Mouse (Mus musculus): ENCODE data around the gene Ccdc137. TPM values are rescaled to one million over a fixed set of nuclear protein-coding genes. Genes with fewer than 3 reads are reported as not detected.
A peak's percentile ranks its signal among the peaks of the same experiment; 100 is the strongest.
"Not testable (repeated sequence)": the region's sequence is repeated elsewhere in the genome, so short reads cannot be mapped to it uniquely, and the experiment has no call there.

Gene Ccdc137
- 27.9 and 28.1 TPM in 2 replicates for polyA plus RNA-seq (2015; fragmentation: Nextera tagmentation; extraction: Ambion mirVana)

DNA sequence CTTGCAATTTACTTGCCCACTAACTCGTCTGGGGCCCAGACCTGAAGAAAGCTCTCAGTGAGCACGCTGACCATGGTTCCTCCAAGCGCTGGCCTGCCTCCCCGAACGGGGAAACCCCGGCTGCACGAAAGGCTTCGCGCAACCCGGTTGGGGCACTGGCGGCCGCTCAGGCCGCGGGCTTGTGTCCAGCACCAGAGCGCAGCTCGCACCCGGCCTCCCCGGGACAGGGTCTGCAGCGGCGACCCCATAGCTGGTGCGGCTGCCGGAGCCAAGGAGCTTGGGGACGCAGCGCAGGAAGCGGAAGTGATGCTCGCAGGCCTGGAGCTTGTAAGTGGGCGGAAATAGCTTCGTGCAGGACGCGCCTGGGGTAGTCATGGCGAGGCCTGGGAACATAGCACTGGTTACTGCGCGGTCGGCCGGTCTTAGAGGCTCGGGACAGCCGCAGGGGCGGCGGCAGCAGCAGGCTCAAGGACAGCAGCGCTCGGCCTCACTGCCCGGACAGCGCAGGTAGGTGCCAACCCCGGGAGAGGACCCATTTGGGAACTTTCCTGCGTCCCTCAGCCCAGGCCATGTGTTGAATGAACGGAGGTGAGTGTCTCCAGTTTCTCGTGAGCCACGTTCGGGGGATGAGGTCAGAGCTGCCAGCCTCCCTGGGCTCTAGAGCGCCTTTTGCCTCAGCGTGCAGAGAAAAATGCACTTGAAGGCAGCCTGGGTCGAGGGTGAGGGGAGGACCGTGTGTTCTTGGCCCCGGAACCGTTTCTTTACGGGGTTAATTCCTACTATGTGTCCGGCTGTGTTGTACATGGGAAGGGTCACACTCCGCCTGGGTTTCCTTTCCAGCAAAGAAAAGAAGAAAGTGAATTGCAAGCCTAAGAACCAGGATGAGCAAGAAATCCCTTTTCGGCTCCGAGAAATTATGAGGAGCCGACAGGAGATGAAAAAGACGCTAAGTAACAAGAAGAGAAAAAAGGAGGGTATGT is at the start of gene Ccdc137, which contains the start of gene Oxld1:
Gene Ccdc137, plus strand, starts transcription at position 344 of the 980 bp plus-strand sequence.
Gene Oxld1, minus strand, starts transcription at position 297 of the 980 bp plus-strand sequence.
- peak within 1 kb of the TSS; percentile 87 for H3K9ac ChIP-seq
- H3K9me3 ChIP-seq = no peaks in the 10 kb centered on the region
- peak within 1 kb of the TSS; percentile 59 for H3K4me3 ChIP-seq
- 5% methylated on average over 62 of the region's 62 CpGs for WGBS
- H3K4me2 ChIP-seq = peak within 1 kb of the TSS; percentile 91
- no peaks in the 10 kb centered on the region for H3K27me3 ChIP-seq (replicated peaks)
- ATAC-seq (replicated peaks) = peak; percentile 93
- peaks cover 20% of the 10 kb centered on the region; the same call in 1 of the 2 replicates for H3K36me3 ChIP-seq (replicated peaks)
- H3K4me1 ChIP-seq = peaks cover 22% of the 10 kb centered on the region
- peak within 1 kb of the TSS; percentile 79 for H3K27ac ChIP-seq

DNA sequence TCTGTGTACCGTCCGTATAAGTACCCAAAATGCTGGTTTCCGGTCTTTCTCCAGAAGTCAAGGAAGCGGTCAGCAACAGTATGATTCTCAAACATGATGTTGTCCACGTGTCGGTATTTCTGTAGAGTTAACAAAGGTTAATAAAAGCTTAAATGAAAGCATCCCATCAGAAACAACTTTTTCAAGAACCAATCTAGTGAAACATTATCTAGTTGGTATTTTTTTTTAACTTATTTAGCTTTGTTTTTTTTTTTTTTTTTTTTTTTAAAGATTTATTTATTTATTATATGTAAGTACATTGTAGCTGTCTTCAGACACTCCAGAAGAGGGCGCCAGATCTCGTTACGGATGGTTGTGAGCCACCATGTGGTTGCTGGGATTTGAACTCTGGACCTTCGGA is 44.3 kb upstream of the Ccdc137 start:
- H3K4me3 ChIP-seq; H3K27me3 ChIP-seq (replicated peaks); H3K9ac ChIP-seq; H3K9me3 ChIP-seq; ATAC-seq (replicated peaks); H3K4me1 ChIP-seq; H3K27ac ChIP-seq; H3K4me2 ChIP-seq: not testable (repeated sequence)
- peaks cover 80% of the 10 kb centered on the region for H3K36me3 ChIP-seq (replicated peaks)
- WGBS = 96% methylated on average over 9 of the region's 10 CpGs

DNA sequence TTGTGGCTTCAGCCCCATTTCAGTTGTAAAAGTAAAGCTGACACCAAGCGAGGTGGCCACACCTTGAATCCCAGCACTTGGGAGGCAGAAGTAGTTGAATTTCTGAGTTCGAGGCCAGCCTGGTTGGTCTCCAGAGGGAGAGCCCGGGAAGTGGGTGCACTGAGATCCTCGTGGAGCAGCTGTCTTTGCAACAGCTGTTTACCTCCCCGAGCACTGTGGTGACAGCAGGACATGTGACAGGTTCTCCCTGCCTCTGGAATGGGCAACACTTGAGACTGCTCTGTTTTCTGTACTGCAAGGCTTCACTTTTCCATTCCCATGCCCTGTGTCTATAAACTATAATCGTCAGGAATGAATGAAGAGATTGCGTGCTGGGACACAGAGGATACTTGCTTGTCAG is 40.1 kb upstream of the Ccdc137 start:
- Histone ChIP-seq H3K4me3 (no peak overlapping the region), H3K9me3 (no peaks in the 10 kb centered on the region), H3K27me3 (replicated peaks) (no peaks in the 10 kb centered on the region), H3K36me3 (replicated peaks) (peaks cover 51% of the 10 kb centered on the region), H3K9ac (no peak overlapping the region), H3K27ac (no peak overlapping the region), H3K4me2 (no peak overlapping the region), H3K4me1 (no peaks in the 10 kb centered on the region)
- no peak for ATAC-seq (replicated peaks)
- 91% methylated on average over 7 of the region's 7 CpGs for WGBS

DNA sequence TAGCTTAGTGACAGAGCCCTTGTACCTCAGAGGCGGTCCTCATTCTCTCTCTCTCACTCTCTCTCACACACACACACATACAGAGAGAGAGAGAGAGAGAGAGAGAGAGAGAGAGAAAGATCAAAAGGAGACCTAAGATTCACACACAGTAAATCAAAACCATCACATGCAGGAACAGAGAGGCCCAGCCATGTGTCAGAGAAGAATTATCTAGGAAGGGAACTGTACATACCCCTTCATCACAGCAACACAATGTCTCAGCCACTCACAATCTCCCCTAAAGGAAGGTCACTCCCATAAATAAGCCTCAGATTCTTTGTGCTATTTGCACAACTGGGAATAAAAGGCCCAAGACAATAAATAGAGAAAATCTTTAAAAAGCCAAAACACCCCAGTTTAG is 39.3 kb upstream of the Ccdc137 start:
- WGBS = 91% methylated on average over 1 of the region's 1 CpGs
- H3K27ac ChIP-seq = no peak overlapping the region
- no peaks in the 10 kb centered on the region for H3K9me3 ChIP-seq
- no peaks in the 10 kb centered on the region for H3K4me1 ChIP-seq
- H3K36me3 ChIP-seq (replicated peaks) = peaks cover 45% of the 10 kb centered on the region
- ATAC-seq (replicated peaks) = no peak
- H3K27me3 ChIP-seq (replicated peaks) = no peaks in the 10 kb centered on the region
- H3K4me2 ChIP-seq = no peak overlapping the region
- H3K4me3 ChIP-seq = no peak overlapping the region
- no peak overlapping the region for H3K9ac ChIP-seq

DNA sequence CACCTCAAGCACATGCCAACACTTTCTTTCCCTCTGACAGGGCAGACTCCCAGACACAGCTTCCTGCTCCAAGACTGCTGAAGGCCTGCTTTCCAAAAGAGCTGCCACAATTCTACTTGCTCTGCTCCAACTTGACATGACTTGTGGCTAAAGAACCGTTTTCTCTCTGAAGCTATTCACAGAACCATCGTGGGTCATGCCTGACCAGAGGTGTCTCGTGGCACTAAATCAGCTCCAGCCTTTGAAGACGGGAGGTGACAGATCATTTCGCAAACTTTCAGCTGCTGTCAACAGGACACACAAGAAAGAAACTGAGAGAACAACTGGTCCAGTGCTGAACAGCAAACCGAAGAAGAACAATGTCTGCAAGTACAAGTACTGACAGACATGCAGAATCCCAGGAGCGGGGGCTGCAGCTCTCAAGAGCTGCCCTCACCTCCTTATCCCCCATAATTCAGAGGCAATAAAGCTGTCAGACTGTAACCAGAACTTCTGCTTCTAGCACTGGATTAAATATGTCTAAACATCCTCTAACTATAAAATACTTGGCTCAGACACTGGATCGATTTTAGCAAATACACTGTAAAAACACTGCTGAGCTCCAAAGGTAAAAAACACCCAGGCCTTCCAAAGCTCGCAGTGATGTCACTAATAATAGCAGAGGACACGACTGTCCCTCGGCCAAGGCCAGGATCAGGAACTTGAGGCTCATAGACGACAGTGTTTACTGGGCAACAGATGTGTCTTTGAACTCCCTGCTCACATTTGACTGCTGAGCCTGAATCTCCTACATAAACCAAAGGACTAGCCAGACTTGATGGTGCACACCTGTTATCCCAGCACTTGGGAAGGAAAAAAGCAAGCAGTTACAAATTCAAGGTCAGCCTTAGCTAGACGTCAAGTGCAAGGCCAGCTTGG is 35.0 kb upstream of the Ccdc137 start:
- Histone ChIP-seq H3K4me1 (no peaks in the 10 kb centered on the region), H3K27me3 (replicated peaks) (no peaks in the 10 kb centered on the region), H3K4me2 (no peak overlapping the region), H3K27ac (no peak overlapping the region), H3K9ac (no peak overlapping the region), H3K36me3 (replicated peaks) (peaks cover 37% of the 10 kb centered on the region), H3K4me3 (no peak overlapping the region), H3K9me3 (no peaks in the 10 kb centered on the region)
- ATAC-seq (replicated peaks) = no peak
- 91% methylated on average over 13 of the region's 13 CpGs for WGBS

DNA sequence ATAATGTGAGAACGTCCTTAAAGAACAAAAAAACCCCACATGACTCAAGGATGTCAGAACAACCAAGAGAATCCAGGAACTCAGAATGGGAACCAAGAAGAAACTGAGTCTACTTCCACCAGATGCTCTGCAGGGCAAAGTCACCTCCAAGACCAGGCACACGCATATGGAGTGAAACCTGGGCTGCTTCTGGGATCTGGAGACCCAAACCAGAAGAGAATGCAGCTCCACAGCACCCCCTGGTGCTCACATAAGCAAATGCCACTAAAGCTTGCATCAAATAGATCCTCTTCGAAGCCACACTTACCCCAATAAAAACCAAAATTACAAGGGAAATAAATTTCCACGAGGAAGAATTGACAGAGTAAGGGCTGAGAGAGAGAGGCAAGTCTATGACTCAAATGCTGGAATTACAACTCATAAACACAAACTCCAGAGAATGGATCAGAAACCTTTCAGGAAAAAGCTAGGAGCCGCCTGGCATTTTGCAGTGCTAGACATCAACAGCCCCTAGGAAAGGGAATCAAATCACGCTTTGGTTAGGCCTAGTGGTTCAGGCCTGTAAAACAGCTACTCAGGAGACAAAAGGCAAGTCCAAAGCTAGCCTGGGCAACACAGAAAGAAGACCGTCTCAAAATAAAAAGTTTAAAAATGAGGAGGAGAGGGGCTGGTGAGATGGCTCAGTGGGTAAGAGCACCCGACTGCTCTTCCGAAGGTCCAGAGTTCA is 34.2 kb upstream of the Ccdc137 start:
- no peak overlapping the region for H3K27ac ChIP-seq
- ATAC-seq (replicated peaks) = no peak
- H3K27me3 ChIP-seq (replicated peaks) = no peaks in the 10 kb centered on the region
- 72% methylated on average over 9 of the region's 9 CpGs for WGBS
- no peaks in the 10 kb centered on the region for H3K9me3 ChIP-seq
- H3K36me3 ChIP-seq (replicated peaks) = peaks cover 37% of the 10 kb centered on the region
- H3K4me1 ChIP-seq = no peaks in the 10 kb centered on the region
- no peak overlapping the region for H3K9ac ChIP-seq
- no peak overlapping the region for H3K4me3 ChIP-seq
- H3K4me2 ChIP-seq = no peak overlapping the region

DNA sequence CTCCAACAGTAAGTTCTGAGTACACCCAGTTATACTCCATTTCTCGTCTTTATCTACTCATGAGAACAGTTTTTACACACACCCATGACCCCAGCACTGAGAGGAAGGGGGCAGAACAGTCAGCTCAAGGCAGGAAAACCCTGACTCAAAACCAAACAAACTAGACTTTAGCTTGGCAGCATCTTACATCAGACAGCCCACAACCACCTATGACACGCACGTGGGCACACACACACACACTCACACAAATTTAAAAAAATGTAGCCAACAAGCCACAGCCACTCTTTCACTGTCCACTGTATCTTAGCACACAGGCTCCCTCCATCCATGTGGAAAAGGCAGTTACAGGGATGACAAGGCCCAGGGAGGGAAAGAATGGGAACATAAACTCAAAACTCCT is 31.2 kb upstream of the Ccdc137 start:
- Histone ChIP-seq H3K4me2 (no peak overlapping the region), H3K4me1 (no peaks in the 10 kb centered on the region), H3K4me3 (no peak overlapping the region), H3K27me3 (replicated peaks) (no peaks in the 10 kb centered on the region), H3K36me3 (replicated peaks) (peaks cover 32% of the 10 kb centered on the region), H3K9ac (no peak overlapping the region), H3K9me3 (no peaks in the 10 kb centered on the region), H3K27ac (no peak overlapping the region)
- 96% methylated on average over 3 of the region's 3 CpGs for WGBS
- no peak for ATAC-seq (replicated peaks)

DNA sequence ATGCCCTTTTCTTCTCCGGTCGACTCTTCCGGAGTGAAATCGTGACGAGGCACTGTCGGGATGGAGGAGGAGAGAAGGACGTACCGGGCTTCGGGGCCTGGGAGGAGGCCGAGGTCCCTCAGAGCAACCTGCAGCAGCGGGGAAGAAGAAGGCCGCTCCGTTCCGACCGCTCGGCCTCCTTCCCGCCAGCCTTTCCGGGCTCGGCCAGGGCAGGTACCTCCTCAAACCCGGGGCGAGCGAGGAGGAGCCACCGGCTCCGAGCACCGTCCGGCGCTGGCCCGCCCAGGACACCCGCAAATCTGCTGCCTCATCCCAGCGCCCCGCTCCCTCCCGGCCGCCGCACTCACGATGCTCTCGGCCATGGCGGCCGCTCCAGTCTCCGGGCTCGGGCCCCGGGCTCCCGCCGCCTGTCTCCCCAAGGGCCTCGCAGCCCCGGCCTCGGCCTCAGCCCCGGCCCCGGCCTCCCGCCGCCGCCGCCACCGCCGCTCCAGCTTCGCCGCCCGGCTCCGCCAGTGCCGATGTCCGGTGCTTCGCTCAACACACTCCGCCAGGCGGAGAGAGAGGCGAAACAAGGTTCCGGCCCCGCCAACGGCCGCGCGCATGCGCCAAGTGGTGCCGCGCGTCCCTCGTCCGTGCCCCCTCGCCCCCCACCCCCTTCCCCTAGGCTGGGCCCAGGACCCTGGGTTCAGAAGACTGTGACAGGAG is 20.6 kb upstream of the Ccdc137 start, which contains the start of gene Nploc4:
Gene Nploc4, minus strand, starts transcription at position 557 of the 705 bp plus-strand sequence.
- WGBS = under 1% methylated on average over 75 of the region's 77 CpGs
- peak within 1 kb of the TSS; percentile 98 for H3K9ac ChIP-seq

DNA sequence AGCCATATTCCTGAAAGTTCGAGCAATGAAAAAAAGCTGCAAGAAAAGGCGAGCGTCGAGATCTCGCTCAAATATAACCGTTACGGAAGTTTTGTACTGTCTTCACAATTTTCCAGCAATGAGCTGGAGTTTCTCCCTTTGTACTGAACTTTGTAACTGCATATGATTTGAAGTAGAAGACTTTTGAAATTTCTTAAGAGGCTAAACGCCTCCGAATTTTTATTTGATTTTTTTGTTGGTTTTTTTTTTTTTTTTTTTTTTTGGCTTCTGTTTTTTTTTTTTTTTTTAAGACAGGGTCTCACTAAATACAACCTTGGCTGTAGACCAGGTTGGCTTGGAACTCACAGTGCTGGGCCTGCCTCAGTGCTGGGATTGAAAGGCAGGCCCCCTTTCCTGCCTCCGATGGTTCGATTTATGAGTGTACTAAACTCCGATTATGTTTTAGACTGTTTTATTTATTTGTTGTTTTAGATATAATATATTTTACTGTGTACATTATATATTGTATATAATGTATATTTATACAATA is 20.0 kb upstream of the Ccdc137 start:
- H3K4me2 ChIP-seq = peak overlapping the region; percentile 72
- ATAC-seq (replicated peaks) = no peak
- peaks cover 14% of the 10 kb centered on the region for H3K4me1 ChIP-seq
- H3K9me3 ChIP-seq = no peaks in the 10 kb centered on the region
- WGBS = 27% methylated on average over 12 of the region's 12 CpGs
- H3K9ac ChIP-seq = no peak overlapping the region; the same call in 1 of the 2 replicates
- no peak overlapping the region for H3K27ac ChIP-seq
- peaks cover 2% of the 10 kb centered on the region; the same call in 1 of the 2 replicates for H3K36me3 ChIP-seq (replicated peaks)
- no peaks in the 10 kb centered on the region for H3K27me3 ChIP-seq (replicated peaks)
- peak overlapping the region; percentile 97 for H3K4me3 ChIP-seq

More for the DNA sequence above, 20.6 kb upstream of the Ccdc137 start, which contains the start of gene Nploc4:
- Histone ChIP-seq H3K4me3 (peak within 1 kb of the TSS; percentile 97), H3K27ac (peak within 1 kb of the TSS; percentile 85), H3K36me3 (replicated peaks) (peaks cover 8% of the 10 kb centered on the region; the same call in 1 of the 2 replicates), H3K9me3 (no peaks in the 10 kb centered on the region), H3K27me3 (replicated peaks) (no peaks in the 10 kb centered on the region), H3K4me2 (peak within 1 kb of the TSS; percentile 72), H3K4me1 (peaks cover 14% of the 10 kb centered on the region)
- ATAC-seq (replicated peaks) = peak; percentile 78; the same call in 1 of the 2 replicates

DNA sequence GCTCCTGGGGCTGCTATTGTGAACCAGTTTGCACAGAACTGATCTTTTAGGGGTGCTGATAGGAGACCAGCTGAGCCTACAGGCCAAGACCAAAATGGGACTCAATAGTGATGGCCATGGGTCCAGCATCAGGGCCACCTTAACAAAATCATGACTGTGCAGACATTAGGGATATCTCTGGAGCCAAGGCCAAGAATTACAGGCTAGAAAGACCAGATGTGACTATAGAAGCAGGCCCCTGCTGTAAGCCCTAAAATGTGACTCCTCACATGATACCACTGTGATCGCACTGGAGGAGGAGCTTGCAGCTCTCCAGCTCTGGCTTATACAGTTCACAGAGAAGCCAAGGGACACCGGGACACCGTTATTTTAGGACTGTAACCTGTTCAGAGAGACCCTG is 15.6 kb upstream of the Ccdc137 start, which contains the start of gene Tspan10:
Gene Tspan10, plus strand, starts transcription at position 301 of the 400 bp plus-strand sequence.
- H3K4me1 ChIP-seq = no peaks in the 10 kb centered on the region
- H3K27me3 ChIP-seq (replicated peaks) = no peaks in the 10 kb centered on the region
- no peak within 1 kb of the TSS for H3K4me3 ChIP-seq
- no peaks in the 10 kb centered on the region for H3K9me3 ChIP-seq
- H3K27ac ChIP-seq = no peak within 1 kb of the TSS
- H3K36me3 ChIP-seq (replicated peaks) = no peaks in the 10 kb centered on the region
- ATAC-seq (replicated peaks) = no peak
- 87% methylated on average over 3 of the region's 3 CpGs for WGBS
- H3K4me2 ChIP-seq = no peak within 1 kb of the TSS
- no peak within 1 kb of the TSS for H3K9ac ChIP-seq

Data from midbrain, embryonic 15.5 days (tissue).